Mouse (Mus musculus) MEL (cell line): ENCODE results near the gene Sepsecs. TPM values are rescaled to one million over a fixed set of nuclear protein-coding genes. Genes with fewer than 3 reads are reported as not detected.

ENCODE experiments used
- DNase-seq: peaks from one replicate; pipeline ENCODE4 v3.0.0; 2011; ENCODE audit warnings: low read depth, low spot score
- H3K27ac ChIP-seq: 2 replicates; pipeline ENCODE4 v1.5.1; 2012; ENCODE audit warnings: low read depth, mild to moderate bottlenecking, control low read depth, low read length, moderate library complexity; ENCODE audit not compliant: control insufficient read depth
- H3K27me3 ChIP-seq, 2 experiments: fragments of 150-350 bp in 1 of 2; sonication (generic) in 1 of 2; 2 replicates each; pipeline ENCODE4 v1.6.1; 2012; ENCODE audit warnings: low read length in 2 of 2, mild to moderate bottlenecking in 2 of 2, improper control_type of control experiment in 1 of 2, moderate library complexity in 1 of 2; ENCODE audit not compliant: insufficient read depth in 2 of 2, control insufficient read depth in 1 of 2
- H3K36me3 ChIP-seq, 2 experiments: 2 replicates each; pipeline ENCODE4 v1.6.1; 2012 to 2014; ENCODE audit warnings: low read length in 2 of 2, improper control_type of control experiment in 1 of 2, inconsistent platforms in 1 of 2, mild to moderate bottlenecking in 1 of 2; ENCODE audit not compliant: insufficient read depth in 2 of 2, control insufficient read depth in 1 of 2
- H3K4me1 ChIP-seq, 2 experiments: fragments of 150-350 bp in 1 of 2; sonication (generic) in 1 of 2; 2 replicates each; pipeline ENCODE4 v1.6.1; 2012; ENCODE audit warnings: low read length in 2 of 2, improper control_type of control experiment in 1 of 2, mild to moderate bottlenecking in 1 of 2; ENCODE audit not compliant: insufficient read depth in 2 of 2, control insufficient read depth in 1 of 2
- H3K4me3 ChIP-seq, 2 experiments: fragments of 150-350 bp in 1 of 2; sonication (generic) in 1 of 2; 2 replicates each; pipeline ENCODE4 v1.5.1; 2012; ENCODE audit warnings: low read depth in 2 of 2, low read length in 2 of 2, mild to moderate bottlenecking in 2 of 2, moderate library complexity in 2 of 2, control low read depth in 1 of 2, improper control_type of control experiment in 1 of 2; ENCODE audit not compliant: control insufficient read depth in 1 of 2, insufficient read depth in 1 of 2
- H3K79me2 ChIP-seq: 2 replicates; pipeline ENCODE4 v1.6.1; 2012; ENCODE audit warnings: mild to moderate bottlenecking, low read length, moderate library complexity; ENCODE audit not compliant: control insufficient read depth, poor library complexity, insufficient read depth
- H3K9ac ChIP-seq: 2 replicates; pipeline ENCODE4 v1.6.1; 2012; ENCODE audit warnings: low read depth, mild to moderate bottlenecking, control low read depth, low read length, moderate library complexity; ENCODE audit not compliant: control insufficient read depth, poor library complexity, severe bottlenecking
- H3K9me3 ChIP-seq: fragments of 150-350 bp; sonication (generic); replicated peaks from 2 replicates; pipeline ENCODE4 v1.6.1; 2012; ENCODE audit warnings: mild to moderate bottlenecking, low read length, improper control_type of control experiment, moderate library complexity; ENCODE audit not compliant: insufficient read depth
- BHLHE40 ChIP-seq: IDR thresholded peaks from 2 replicates; pipeline ENCODE4 v1.6.1; 2012; ENCODE audit warnings: low read depth, mild to moderate bottlenecking, inconsistent platforms, low read length, improper control_type of control experiment, borderline replicate concordance
- CTCF ChIP-seq, 3 experiments: IDR thresholded peaks in 2 of 3; conservative IDR thresholded peaks in 1 of 3; 2 replicates each; pipeline ENCODE4 v1.5.1; 2011 to 2012; ENCODE audit warnings: low read length in 3 of 3, low read depth in 2 of 3, mild to moderate bottlenecking in 2 of 3, improper control_type of control experiment in 1 of 3, inconsistent platforms in 1 of 3, mixed read lengths in 1 of 3, moderate library complexity in 1 of 3; ENCODE audit not compliant: control insufficient read depth in 1 of 3, insufficient read depth in 1 of 3, poor library complexity in 1 of 3, severe bottlenecking in 1 of 3
- HCFC1 ChIP-seq: IDR thresholded peaks from 2 replicates; pipeline ENCODE4 v1.6.1; 2012; ENCODE audit warnings: low read depth, mild to moderate bottlenecking, inconsistent platforms, low read length, improper control_type of control experiment, moderate library complexity
- MAX ChIP-seq: IDR thresholded peaks from 2 replicates; pipeline ENCODE4 v1.6.1; 2011; ENCODE audit warnings: low read length, improper control_type of control experiment
- MXI1 ChIP-seq: IDR thresholded peaks from 2 replicates; pipeline ENCODE4 v1.6.1; 2011; ENCODE audit warnings: mild to moderate bottlenecking, low read depth, low read length, improper control_type of control experiment
- MYB ChIP-seq: IDR thresholded peaks from 2 replicates; pipeline ENCODE4 v1.6.1; 2011; ENCODE audit warnings: mild to moderate bottlenecking, low read depth, low read length, improper control_type of control experiment
- MYC ChIP-seq: IDR thresholded peaks from 2 replicates; pipeline ENCODE4 v1.6.1; 2011; ENCODE audit warnings: low read depth, mild to moderate bottlenecking, low read length, improper control_type of control experiment, moderate library complexity
- POLR2AphosphoS5 ChIP-seq: IDR thresholded peaks from 2 replicates; pipeline ENCODE4 v1.6.1; 2012; ENCODE audit warnings: low read depth, borderline replicate concordance, mild to moderate bottlenecking, inconsistent platforms, low read length, moderate library complexity, mixed read lengths
- RAD21 ChIP-seq: IDR thresholded peaks from 2 replicates; pipeline ENCODE4 v1.6.1; 2011; ENCODE audit warnings: mild to moderate bottlenecking, low read depth, low read length, improper control_type of control experiment
- RCOR1 ChIP-seq: IDR thresholded peaks from 2 replicates; pipeline ENCODE4 v1.6.1; 2012; ENCODE audit warnings: low read depth, mild to moderate bottlenecking, inconsistent platforms, low read length, improper control_type of control experiment
- SIN3A ChIP-seq: IDR thresholded peaks from 2 replicates; pipeline ENCODE4 v1.6.1; 2012; ENCODE audit warnings: low read length, improper control_type of control experiment, inconsistent platforms
- TCF12 ChIP-seq: IDR thresholded peaks from 2 replicates; pipeline ENCODE4 v1.6.1; 2014; ENCODE audit warnings: low read depth, mild to moderate bottlenecking, inconsistent platforms, low read length, improper control_type of control experiment, moderate library complexity
- USF2 ChIP-seq, 2 experiments: IDR thresholded peaks; 2 replicates each; pipeline ENCODE4 v1.6.1; 2011 to 2012; ENCODE audit warnings: improper control_type of control experiment in 2 of 2, low read length in 2 of 2, borderline replicate concordance in 1 of 2, inconsistent platforms in 1 of 2, low read depth in 1 of 2, mild to moderate bottlenecking in 1 of 2; ENCODE audit not compliant: insufficient read depth in 1 of 2
- ZC3H11A ChIP-seq: IDR thresholded peaks from 2 replicates; pipeline ENCODE4 v1.6.1; 2012; ENCODE audit warnings: low read depth, mild to moderate bottlenecking, inconsistent platforms, low read length, improper control_type of control experiment
- ZNF384 ChIP-seq: IDR thresholded peaks from 2 replicates; pipeline ENCODE4 v1.6.1; 2012; ENCODE audit warnings: low read depth, mild to moderate bottlenecking, inconsistent platforms, low read length, improper control_type of control experiment
- polyA plus RNA-seq, 2 experiments: library from polyadenylated mRNA; stranded (reverse) in 1 of 2; unstranded in 1 of 2; fragments of >175 nt in 1 of 2; fragments of >200 nt in 1 of 2; gene quantifications; 2 replicates each; pipeline versions ENCODE4 v1.2.1 to v1.2.4; 2012; ENCODE audit warnings: low replicate concordance in 2 of 2, low read depth in 1 of 2; ENCODE audit not compliant: insufficient read length in 2 of 2, insufficient read depth in 1 of 2, missing spikeins in 1 of 2
- total RNA-seq: library from RNA; depleted of rRNA; stranded (reverse); fragments of 300-350 nt; gene quantifications from 2 replicates; pipeline ENCODE4 v1.2.3, GENCODE M21; 2012; rRNA removed

Sepsecs gene
- total and polyA plus RNA-seq, 3 experiments, result 11.8 to 12.2 TPM; not detected in 1

- DNase-seq, result no peak
- no peaks in the 10 kb centered on the region for H3K36me3 ChIP-seq
- H3K4me3 ChIP-seq, result no peak overlapping the region
- H3K9ac ChIP-seq, result no peak overlapping the region
- no peaks in the 10 kb centered on the region for H3K27me3 ChIP-seq
- no peak for TF ChIP-seq USF2 (IDR thresholded peaks at IDR 0.05; ENCODE audit: borderline replicate concordance in 1 of 2, insufficient read depth in 1 of 2, low read depth in 1 of 2, low read length in 2 of 2)
- no peak for TF ChIP-seq MXI1
- TF ChIP-seq MYC, result no peak
- no peak for TF ChIP-seq MAX
- no peak for TF ChIP-seq POLR2AphosphoS5
- TF ChIP-seq SIN3A, result no peak
- TF ChIP-seq CTCF (IDR thresholded peaks at IDR 0.05 in 2 of 3, conservative IDR thresholded peaks at IDR 0.05 in 1 of 3; ENCODE audit: control insufficient read depth in 1 of 3, insufficient read depth in 1 of 3, low read depth in 2 of 3, low read length in 3 of 3, poor library complexity in 1 of 3, severe bottlenecking in 1 of 3), result no peak
- no peak for TF ChIP-seq ZNF384
- TF ChIP-seq MYB, result no peak
- no peak for TF ChIP-seq ZC3H11A
- TF ChIP-seq RAD21, result no peak
- TF ChIP-seq BHLHE40, result no peak
- TF ChIP-seq HCFC1, result no peak
- TF ChIP-seq RCOR1, result no peak
- TF ChIP-seq TCF12, result no peak
- H3K79me2 ChIP-seq, result no peaks in the 10 kb centered on the region
- no peaks in the 10 kb centered on the region for H3K4me1 ChIP-seq
- no peaks in the 10 kb centered on the region for H3K9me3 ChIP-seq
- no peak overlapping the region for H3K27ac ChIP-seq
Measured at GRCm38 (mm10) chr5:52590612-52591011, 78.9 kb downstream of the Sepsecs start.

Other genes with a start within 250 kb of the Sepsecs start
- gene Ccdc149, start 198.2 kb downstream of the Sepsecs start, total RNA-seq, result not detected in 2 replicates
- not detected for gene Ccdc149, start 198.2 kb downstream of the Sepsecs start, polyA plus RNA-seq
- gene Lgi2, start 103.2 kb downstream of the Sepsecs start, total RNA-seq, result not detected in 2 replicates
- gene Lgi2, start 103.2 kb downstream of the Sepsecs start, polyA plus RNA-seq, result not detected
- 10.4 and 11.3 TPM in 2 replicates for gene Pi4k2b, start 71.9 kb upstream of the Sepsecs start, total RNA-seq
- 10 to 100 TPM in 1 of 2 experiments, not detected in 1; 11.0 TPM for gene Pi4k2b, start 71.9 kb upstream of the Sepsecs start, polyA plus RNA-seq
- gene Zcchc4, start 105.7 kb upstream of the Sepsecs start, total RNA-seq, result 0.65 and 1.0 TPM in 2 replicates
- gene Zcchc4, start 105.7 kb upstream of the Sepsecs start, polyA plus RNA-seq, result under 1 TPM in 1 of 2 experiments, not detected in 1; 0.67 TPM
- 56.6 and 57.2 TPM in 2 replicates for gene Anapc4, start 164.3 kb upstream of the Sepsecs start, total RNA-seq
- 100 to 1,000 TPM in 1 of 2 experiments, 10 to 100 TPM in 1; 56.4 to 159 TPM for gene Anapc4, start 164.3 kb upstream of the Sepsecs start, polyA plus RNA-seq